Mouse (Mus musculus) skeletal muscle tissue, adult 2 months (tissue): Measurements from ENCODE around the gene Serf2.

Source experiments
- DNase-seq: peaks from one replicate; pipeline ENCODE4 v3.0.0-alpha.2; 2012; ENCODE audit warnings: low read depth, low spot score

Gene Serf2

GRCm38 (mm10) chr2:121448739-121449535, at the start of gene Serf2:
Gene Serf2 (plus strand): TSS chr2:121449195.
- peak; percentile 99 for DNase-seq

GRCm38 (mm10) chr2:121403296-121403695, 45.7 kb upstream of the Serf2 start:
- DNase-seq: no peak

- peak; percentile 8 for DNase-seq
Measured at GRCm38 (mm10) chr2:121408160-121408559, 40.8 kb upstream of the Serf2 start.

- peak; percentile 30 for DNase-seq
Measured at GRCm38 (mm10) chr2:121412843-121413386, 36.1 kb upstream of the Serf2 start.

- DNase-seq: peak; percentile 95
Measured at GRCm38 (mm10) chr2:121413387-121414042, 35.5 kb upstream of the Serf2 start, which contains the start of the genes Pdia3 and Catsper2. Gene Pdia3 (plus strand): TSS chr2:121413775. Gene Catsper2 (minus strand): TSS chr2:121413792.

- peak; percentile 25 for DNase-seq
Measured at GRCm38 (mm10) chr2:121414139-121414685, 34.8 kb upstream of the Serf2 start.

- DNase-seq: no peak
Measured at GRCm38 (mm10) chr2:121415103-121415502, 33.9 kb upstream of the Serf2 start.

- DNase-seq: no peak
Measured at GRCm38 (mm10) chr2:121415591-121415990, 33.4 kb upstream of the Serf2 start.

- no peak for DNase-seq
Measured at GRCm38 (mm10) chr2:121416356-121416755, 32.6 kb upstream of the Serf2 start.

GRCm38 (mm10) chr2:121418476-121418875, 30.5 kb upstream of the Serf2 start:
- DNase-seq: no peak

GRCm38 (mm10) chr2:121423166-121423565, 25.8 kb upstream of the Serf2 start:
- no peak for DNase-seq

- DNase-seq: no peak
Measured at GRCm38 (mm10) chr2:121425890-121426289, 23.1 kb upstream of the Serf2 start.

- DNase-seq: no peak
Measured at GRCm38 (mm10) chr2:121434854-121435253, 14.1 kb upstream of the Serf2 start.

- DNase-seq: no peak
Measured at GRCm38 (mm10) chr2:121439746-121440145, 9.2 kb upstream of the Serf2 start.

GRCm38 (mm10) chr2:121440834-121441605, 8.0 kb upstream of the Serf2 start:
- DNase-seq: no peak

- no peak for DNase-seq
Measured at GRCm38 (mm10) chr2:121441800-121442199, 7.2 kb upstream of the Serf2 start.

GRCm38 (mm10) chr2:121442259-121443067, 6.5 kb upstream of the Serf2 start:
- DNase-seq: no peak

GRCm38 (mm10) chr2:121443068-121443349, 6.0 kb upstream of the Serf2 start:
- no peak for DNase-seq

- no peak for DNase-seq
Measured at GRCm38 (mm10) chr2:121444178-121444577, 4.8 kb upstream of the Serf2 start, which contains the start of gene Ell3. Gene Ell3 (minus strand): TSS chr2:121444278.

GRCm38 (mm10) chr2:121445117-121445516, 3.9 kb upstream of the Serf2 start:
- DNase-seq: no peak

- no peak for DNase-seq
Measured at GRCm38 (mm10) chr2:121446506-121446905, 2.5 kb upstream of the Serf2 start.
